ENCODE assay signal across 8 mouse cellular contexts in the genomic region with DNA sequence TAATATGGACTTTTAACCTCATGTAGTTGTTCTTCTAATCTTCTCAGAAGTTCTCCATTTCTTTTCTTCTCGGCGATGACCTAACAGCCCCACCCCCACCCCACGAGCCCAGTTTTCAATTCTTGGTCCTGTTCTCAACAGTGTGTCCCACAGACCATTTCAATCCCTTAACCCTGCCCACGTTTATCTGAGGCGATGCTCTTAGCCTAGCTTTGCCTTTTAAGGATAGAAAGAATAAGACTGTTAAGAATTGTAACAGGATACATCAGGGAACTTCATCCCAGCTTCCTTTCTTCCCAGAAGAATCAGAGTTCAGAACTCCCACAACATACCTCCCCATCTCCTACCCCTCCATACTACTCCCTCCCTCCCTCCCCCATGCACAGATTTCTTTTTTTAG. TPM values are rescaled to one million over a fixed set of nuclear protein-coding genes. Genes with fewer than 3 reads are reported as not detected.
DNase-seq lines count a peak whose midpoint lies in the region; ATAC-seq lines count a peak whose summit lies in the region.

No protein-coding gene starts in this region.

- 38% methylated on average over 5 of the region's 5 CpGs for WGBS in heart, embryonic 15.5 days
- WGBS in embryonic facial prominence, embryonic 10.5 days = 52% methylated on average over 5 of the region's 5 CpGs
- WGBS in hindbrain, embryonic 14.5 days = 55% methylated on average over 5 of the region's 5 CpGs

- H3K9ac ChIP-seq in heart, embryonic 15.5 days = no peak overlapping the region
- no peak overlapping the region; the same call in 1 of the 2 replicates for H3K9ac ChIP-seq in hindbrain, embryonic 14.5 days

- peak overlapping the region; percentile 54 for H3K4me3 ChIP-seq in heart, embryonic 15.5 days
- H3K4me3 ChIP-seq in embryonic facial prominence, embryonic 10.5 days = peak overlapping the region; percentile 58
- H3K4me3 ChIP-seq in hindbrain, embryonic 14.5 days (replicated peaks; ENCODE audit: low read length) = no peak overlapping the region
- H3K4me3 ChIP-seq in megakaryocyte, embryonic 14.5 days (replicated peaks) = peak overlapping the region; percentile 91

- ATAC-seq in heart, embryonic 15.5 days (replicated peaks; ENCODE audit: insufficient number of reproducible peaks, insufficient read depth, low FRiP score, low read depth) = no peak
- no peak for ATAC-seq in hindbrain, embryonic 14.5 days (ENCODE audit: low FRiP score)

- no peaks in the 10 kb centered on the region for H3K9me3 ChIP-seq in heart, embryonic 15.5 days (replicated peaks)
- H3K9me3 ChIP-seq in embryonic facial prominence, embryonic 10.5 days = no peaks in the 10 kb centered on the region
- H3K9me3 ChIP-seq in hindbrain, embryonic 14.5 days (ENCODE audit: control insufficient read depth, low read length) = no peaks in the 10 kb centered on the region
- H3K9me3 ChIP-seq in megakaryocyte, embryonic 14.5 days = no peaks in the 10 kb centered on the region

- DNase-seq in heart, adult 18-20 months = no peak
- no peak for DNase-seq in embryonic facial prominence, embryonic 10.5 days (ENCODE audit: low spot score)
- DNase-seq in hindbrain, embryonic 14.5 days (ENCODE audit: low spot score) = no peak
- DNase-seq in left cerebral cortex, adult 18-20 months (ENCODE audit: low spot score in 2 of 2) = no peak
- DNase-seq in ovary, postnatal 14 days (ENCODE audit: low spot score) = no peak
- no peak for DNase-seq in right cerebral cortex, adult 2 months (ENCODE audit: low spot score in 2 of 2)

- H3K27me3 ChIP-seq in heart, embryonic 15.5 days = 0 out of 2 replicates have a peak, but pooled peaks cover 3% of the 10 kb centered on the region
- H3K27me3 ChIP-seq in embryonic facial prominence, embryonic 10.5 days (replicated peaks; ENCODE audit: low read depth, poor library complexity, severe bottlenecking) = peaks cover 17% of the 10 kb centered on the region
- H3K27me3 ChIP-seq in hindbrain, embryonic 14.5 days (ENCODE audit: control insufficient read depth, insufficient read depth, low read length) = no peaks in the 10 kb centered on the region
- H3K27me3 ChIP-seq in megakaryocyte, embryonic 14.5 days (replicated peaks) = peaks cover 54% of the 10 kb centered on the region

- H3K4me1 ChIP-seq in heart, embryonic 15.5 days (replicated peaks) = peaks cover 10% of the 10 kb centered on the region
- H3K4me1 ChIP-seq in embryonic facial prominence, embryonic 10.5 days = peaks cover 17% of the 10 kb centered on the region
- peaks cover 7% of the 10 kb centered on the region; the same call in 1 of the 2 replicates for H3K4me1 ChIP-seq in hindbrain, embryonic 14.5 days (replicated peaks; ENCODE audit: control insufficient read depth, insufficient read depth, low read length)
- H3K4me1 ChIP-seq in megakaryocyte, embryonic 14.5 days = peaks cover 33% of the 10 kb centered on the region

- H3K36me3 ChIP-seq in heart, embryonic 15.5 days = no peaks in the 10 kb centered on the region
- no peaks in the 10 kb centered on the region for H3K36me3 ChIP-seq in embryonic facial prominence, embryonic 10.5 days (replicated peaks)
- H3K36me3 ChIP-seq in hindbrain, embryonic 14.5 days (replicated peaks; ENCODE audit: control insufficient read depth, insufficient read depth) = no peaks in the 10 kb centered on the region
- no peaks in the 10 kb centered on the region for H3K36me3 ChIP-seq in megakaryocyte, embryonic 14.5 days (replicated peaks; ENCODE audit: low read length)

- H3K4me2 ChIP-seq in heart, embryonic 15.5 days = peak overlapping the region; percentile 80
- peak overlapping the region; percentile 76 for H3K4me2 ChIP-seq in hindbrain, embryonic 14.5 days (replicated peaks)

- H3K27ac ChIP-seq in heart, embryonic 15.5 days = no peak overlapping the region
- H3K27ac ChIP-seq in embryonic facial prominence, embryonic 10.5 days (replicated peaks) = no peak overlapping the region
- no peak overlapping the region for H3K27ac ChIP-seq in hindbrain, embryonic 14.5 days

RNA-seq across cellular contexts. Expression of a gene that starts 3.5 kb away (rescaled TPM):
- 0.23 and 0.29 TPM in 2 replicates for polyA plus RNA-seq in heart, embryonic 15.5 days (2015; fragmentation: Nextera tagmentation; extraction: Ambion mirVana)
- 1 to 10 TPM in 1 of 2 experiments, under 1 TPM in 1; 0.50 to 1.1 TPM for total RNA-seq in heart, adult 18-20 months (2021)
- polyA plus RNA-seq in embryonic facial prominence, embryonic 10.5 days (2016; fragmentation: Nextera tagmentation; extraction: Ambion mirVana) = 0.42 and 0.48 TPM in 2 replicates
- polyA plus RNA-seq in hindbrain, embryonic 14.5 days (2014; fragmentation: Nextera tagmentation; extraction: Ambion mirVana) = 1.0 and 2.2 TPM in 2 replicates
- not detected in 2 replicates for polyA plus RNA-seq in megakaryocyte, embryonic 14.5 days (2012; ENCODE audit: insufficient read depth, low replicate concordance)
- 1 to 10 TPM in 1 of 2 experiments, under 1 TPM in 1; 0.91 to 1.7 TPM for total RNA-seq in left cerebral cortex, adult 18-20 months (2021)
